Mouse (Mus musculus): ENCODE results near the gene Acsf2. TPM values are rescaled to one million over a fixed set of nuclear protein-coding genes. Genes with fewer than 3 reads are reported as not detected.

Gene Acsf2
- polyA plus RNA-seq, 2 experiments, result 1.4 to 3.9 TPM

- DNase-seq (ENCODE audit: low read depth in 3 of 3, low spot score in 3 of 3) (no peak), ATAC-seq (ENCODE audit: insufficient read depth) (no peak)
Measured at GRCm38 (mm10) chr11:94563821-94564220, 37.9 kb downstream of the Acsf2 start.

GRCm38 (mm10) chr11:94563383-94563782 is 38.3 kb downstream of the Acsf2 start:
- Histone ChIP-seq H3K9ac (replicated peaks) (no peak overlapping the region), H3K4me1 (replicated peaks; ENCODE audit: control insufficient read depth in 2 of 2, insufficient read depth in 2 of 2, low read length in 1 of 2) (no peaks in the 10 kb centered on the region), H3K36me3 (replicated peaks; ENCODE audit: control insufficient read depth, insufficient read depth, low read depth) (no peaks in the 10 kb centered on the region), H3K4me3 (ENCODE audit: insufficient read depth in 1 of 2, low read depth in 2 of 2, low read length in 2 of 2) (no peak overlapping the region), H3K27me3 (ENCODE audit: control insufficient read depth, insufficient read depth, low read length) (peaks cover 12% of the 10 kb centered on the region), H3K9me3 (ENCODE audit: control insufficient read depth, low read length) (no peaks in the 10 kb centered on the region), H3K4me2 (ENCODE audit: low read depth) (no peak overlapping the region), H3K27ac (no peak overlapping the region)
- TF ChIP-seq EP300 (IDR thresholded peaks at IDR 0.05; ENCODE audit: low read depth) (no peak), CTCF (IDR thresholded peaks at IDR 0.05; ENCODE audit: low read depth) (no peak)
- no peak for ATAC-seq (ENCODE audit: insufficient read depth)
- DNase-seq (ENCODE audit: low read depth in 3 of 3, low spot score in 3 of 3), result no peak
- WGBS (ENCODE audit: insufficient replicate concordance), result 79% methylated on average over 5 of the region's 5 CpGs

More at GRCm38 (mm10) chr11:94563821-94564220, 37.9 kb downstream of the Acsf2 start:
- no peak overlapping the region for H3K9ac ChIP-seq (replicated peaks)
- H3K4me1 ChIP-seq (replicated peaks; ENCODE audit: control insufficient read depth in 2 of 2, insufficient read depth in 2 of 2, low read length in 1 of 2), result no peaks in the 10 kb centered on the region
- TF ChIP-seq CTCF (IDR thresholded peaks at IDR 0.05; ENCODE audit: low read depth) (no peak), EP300 (IDR thresholded peaks at IDR 0.05; ENCODE audit: low read depth) (no peak)
- no peaks in the 10 kb centered on the region for H3K36me3 ChIP-seq (replicated peaks; ENCODE audit: control insufficient read depth, insufficient read depth, low read depth)
- H3K4me3 ChIP-seq (ENCODE audit: insufficient read depth in 1 of 2, low read depth in 2 of 2, low read length in 2 of 2), result no peak overlapping the region; a peak in 1 of 4 replicates
- no peak overlapping the region for H3K27ac ChIP-seq
- no peaks in the 10 kb centered on the region for H3K9me3 ChIP-seq (ENCODE audit: control insufficient read depth, low read length)
- peaks cover 12% of the 10 kb centered on the region for H3K27me3 ChIP-seq (ENCODE audit: control insufficient read depth, insufficient read depth, low read length)
- 27% methylated on average over 5 of the region's 5 CpGs for WGBS (ENCODE audit: insufficient replicate concordance)
- peak overlapping the region; percentile 44 for H3K4me2 ChIP-seq (ENCODE audit: low read depth)

DNA sequence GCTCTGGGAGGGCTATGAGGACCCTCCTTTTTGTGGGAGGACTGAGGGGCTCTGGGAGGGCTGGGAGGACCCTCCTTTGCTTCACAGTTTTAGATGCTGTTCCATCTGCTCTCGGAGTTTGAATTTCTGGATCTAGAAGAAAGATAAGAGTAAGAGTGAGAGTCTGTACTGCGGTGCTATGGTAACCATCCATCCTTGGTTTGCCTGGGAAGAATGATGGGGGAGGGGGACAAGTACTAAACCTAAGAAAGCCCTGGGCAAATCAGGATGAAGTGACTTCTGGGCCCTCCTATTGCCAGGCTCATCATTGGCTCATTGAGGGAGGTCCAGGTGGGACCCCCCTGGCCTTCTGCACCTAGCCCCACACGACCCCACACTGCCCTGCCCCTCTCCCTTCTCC is 43.4 kb downstream of the Acsf2 start:
- DNase-seq (ENCODE audit: low read depth in 3 of 3, low spot score in 3 of 3), result no peak
- ATAC-seq (ENCODE audit: insufficient read depth), result no peak
- H3K27ac ChIP-seq, result no peak overlapping the region
- H3K9me3 ChIP-seq (ENCODE audit: control insufficient read depth, low read length), result no peaks in the 10 kb centered on the region
- no peak for TF ChIP-seq CTCF (IDR thresholded peaks at IDR 0.05; ENCODE audit: low read depth)
- TF ChIP-seq EP300 (IDR thresholded peaks at IDR 0.05; ENCODE audit: low read depth), result no peak
- no peaks in the 10 kb centered on the region for H3K27me3 ChIP-seq (ENCODE audit: control insufficient read depth, insufficient read depth, low read length)
- H3K9ac ChIP-seq (replicated peaks), result no peak overlapping the region
- no peaks in the 10 kb centered on the region for H3K36me3 ChIP-seq (replicated peaks; ENCODE audit: control insufficient read depth, insufficient read depth, low read depth)
- no peak overlapping the region for H3K4me2 ChIP-seq (ENCODE audit: low read depth)
- H3K4me1 ChIP-seq (replicated peaks; ENCODE audit: control insufficient read depth in 2 of 2, insufficient read depth in 2 of 2, low read length in 1 of 2), result no peaks in the 10 kb centered on the region
- H3K4me3 ChIP-seq (ENCODE audit: insufficient read depth in 1 of 2, low read depth in 2 of 2, low read length in 2 of 2), result no peak overlapping the region
- WGBS (ENCODE audit: insufficient replicate concordance), result 49% methylated on average over 3 of the region's 3 CpGs

GRCm38 (mm10) chr11:94550442-94550744 is 51.3 kb downstream of the Acsf2 start:
- Histone ChIP-seq H3K27me3 (ENCODE audit: control insufficient read depth, insufficient read depth, low read length) (no peaks in the 10 kb centered on the region), H3K27ac (no peak overlapping the region), H3K9me3 (ENCODE audit: control insufficient read depth, low read length) (no peaks in the 10 kb centered on the region), H3K36me3 (replicated peaks; ENCODE audit: control insufficient read depth, insufficient read depth, low read depth) (no peaks in the 10 kb centered on the region), H3K4me3 (ENCODE audit: insufficient read depth in 1 of 2, low read depth in 2 of 2, low read length in 2 of 2) (no peak overlapping the region), H3K4me2 (ENCODE audit: low read depth) (no peak overlapping the region), H3K4me1 (replicated peaks; ENCODE audit: control insufficient read depth in 2 of 2, insufficient read depth in 2 of 2, low read length in 1 of 2) (peaks cover 0 to 4% of the 10 kb centered on the region in 2 experiments; a peak in 2 of 4 replicates), H3K9ac (replicated peaks) (no peak overlapping the region)
- no peak for TF ChIP-seq EP300 (IDR thresholded peaks at IDR 0.05; ENCODE audit: low read depth)
- no peak for TF ChIP-seq CTCF (IDR thresholded peaks at IDR 0.05; ENCODE audit: low read depth)
- ATAC-seq (ENCODE audit: insufficient read depth), result no peak
- no peak for DNase-seq (ENCODE audit: low read depth in 3 of 3, low spot score in 3 of 3)
- 49% methylated on average over 5 of the region's 5 CpGs for WGBS (ENCODE audit: insufficient replicate concordance)

DNA sequence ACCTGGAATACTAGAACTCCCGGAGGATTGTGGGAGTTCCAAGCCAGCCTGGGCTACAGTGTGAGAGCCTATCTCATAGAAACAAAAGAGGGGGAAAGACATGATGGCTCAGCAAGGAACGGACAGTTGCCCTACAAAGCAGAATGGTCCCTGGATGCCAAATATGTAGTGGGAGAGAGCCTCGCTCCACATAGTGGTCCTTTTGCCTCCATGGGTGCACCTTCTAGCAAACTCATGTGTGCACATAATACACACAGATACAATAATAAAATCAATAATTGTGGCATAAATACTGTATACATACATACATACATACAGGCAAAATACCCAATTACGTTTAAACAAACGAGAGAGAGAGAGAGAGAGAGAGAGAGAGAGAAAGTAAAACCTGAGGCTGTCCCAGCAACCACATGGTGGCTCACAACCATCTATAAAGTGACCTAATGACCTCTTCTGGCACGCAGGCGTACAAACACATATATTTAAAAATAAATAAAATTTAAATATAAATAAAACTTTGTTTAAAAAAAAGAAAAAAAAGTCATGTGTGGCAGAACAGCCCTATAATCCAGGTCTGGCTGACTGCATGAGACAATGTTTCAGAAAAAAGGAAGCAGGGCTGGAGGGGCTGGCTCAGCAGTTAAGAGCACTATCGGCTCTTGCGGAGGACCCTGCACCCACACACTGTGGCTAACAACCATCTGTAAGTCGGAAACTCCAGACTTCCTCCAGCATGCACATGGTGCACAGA is 51.8 kb downstream of the Acsf2 start:
- Histone ChIP-seq H3K9ac (replicated peaks) (no peak overlapping the region), H3K4me3 (ENCODE audit: insufficient read depth in 1 of 2, low read depth in 2 of 2, low read length in 2 of 2) (no peak overlapping the region), H3K36me3 (replicated peaks; ENCODE audit: control insufficient read depth, insufficient read depth, low read depth) (no peaks in the 10 kb centered on the region), H3K27me3 (ENCODE audit: control insufficient read depth, insufficient read depth, low read length) (no peaks in the 10 kb centered on the region), H3K4me2 (ENCODE audit: low read depth) (peak overlapping the region; percentile 79; the same call in 1 of the 2 replicates), H3K9me3 (ENCODE audit: control insufficient read depth, low read length) (no peaks in the 10 kb centered on the region), H3K27ac (no peak overlapping the region), H3K4me1 (replicated peaks; ENCODE audit: control insufficient read depth in 2 of 2, insufficient read depth in 2 of 2, low read length in 1 of 2) (peaks cover 0 to 4% of the 10 kb centered on the region in 2 experiments; a peak in 2 of 4 replicates)
- DNase-seq (ENCODE audit: low read depth in 3 of 3, low spot score in 3 of 3), result no peak
- 33% methylated on average over 10 of the region's 10 CpGs for WGBS (ENCODE audit: insufficient replicate concordance)
- no peak for ATAC-seq (ENCODE audit: insufficient read depth)
- TF ChIP-seq CTCF (IDR thresholded peaks at IDR 0.05; ENCODE audit: low read depth) (no peak), EP300 (IDR thresholded peaks at IDR 0.05; ENCODE audit: low read depth) (no peak)
